Mouse (Mus musculus) kidney, adult 2 months (tissue): ENCODE measurements around the gene Utrn. TPM values are rescaled to one million over a fixed set of nuclear protein-coding genes. Genes with fewer than 3 reads are reported as not detected.

Experiments used
- DNase-seq: peaks from one replicate; pipeline ENCODE4 v3.0.0; 2021
- H3K27ac ChIP-seq: fragments of 200-500 bp; 2 replicates; pipeline ENCODE4 v1.5.1; 2012; ENCODE audit warnings: low read depth, low read length, control low read depth, inconsistent platforms; ENCODE audit not compliant: insufficient read depth
- H3K27me3 ChIP-seq: fragments of 200-500 bp; replicated peaks from 2 replicates; pipeline ENCODE4 v1.6.1; 2012; ENCODE audit warnings: mild to moderate bottlenecking, moderate library complexity, low read length, inconsistent platforms; ENCODE audit not compliant: control insufficient read depth, insufficient read depth
- H3K36me3 ChIP-seq: fragments of 200-500 bp; 2 replicates; pipeline ENCODE4 v1.6.1; 2012; ENCODE audit warnings: mild to moderate bottlenecking, moderate library complexity, low read length, inconsistent platforms; ENCODE audit not compliant: control insufficient read depth, insufficient read depth
- H3K4me1 ChIP-seq: fragments of 200-500 bp; 2 replicates; pipeline ENCODE4 v1.6.1; 2011; ENCODE audit warnings: low read length; ENCODE audit not compliant: control insufficient read depth, insufficient read depth
- H3K4me3 ChIP-seq: fragments of 200-500 bp; 2 replicates; pipeline ENCODE4 v1.5.1; 2011; ENCODE audit warnings: mild to moderate bottlenecking, low read depth, low read length, control low read depth; ENCODE audit not compliant: insufficient read depth
- CTCF ChIP-seq: fragments of 200-500 bp; conservative IDR thresholded peaks from 2 replicates; pipeline ENCODE4 v1.5.1; 2011; ENCODE audit warnings: low read depth, mild to moderate bottlenecking, control low read depth, low read length, moderate library complexity, mixed read lengths; ENCODE audit not compliant: insufficient read depth, insufficient read length
- POLR2A ChIP-seq: fragments of 200-500 bp; IDR thresholded peaks from one replicate; pipeline ENCODE4 v1.6.1; 2011; ENCODE audit warnings: low read depth, low read length, control low read depth
- WGBS: fragments of 180-500 bp; shearing (Covaris S2); methylation state at CpG from one replicate; pipeline ENCODE4 v1.1.7; 2018; 5-methylcytosine and 5-hydroxymethylcytosine counted together
- polyA plus RNA-seq: library from polyadenylated mRNA; depleted of rRNA; stranded (reverse); fragments of >200 nt; gene quantifications from 2 replicates; pipeline ENCODE4 v1.2.3, GENCODE M21; 2012

Utrn gene
- polyA plus RNA-seq, 1 experiment = 20.8 TPM

GRCm38 (mm10) chr10:12414967-12415366 is 454.2 kb downstream of the Utrn start:
- Histone ChIP-seq H3K36me3 (no peaks in the 10 kb centered on the region; the same call in 1 of the 2 replicates), H3K4me3 (no peak overlapping the region), H3K27me3 (no peaks in the 10 kb centered on the region), H3K4me1 (no peaks in the 10 kb centered on the region), H3K27ac (no peak overlapping the region)
- 94% methylated on average over 3 of the region's 3 CpGs for WGBS
- no peak for DNase-seq
- no peak for TF ChIP-seq POLR2A
- TF ChIP-seq CTCF = no peak

- DNase-seq = no peak
- WGBS = 67% methylated on average over 12 of the region's 12 CpGs
- Histone ChIP-seq H3K27me3 (no peaks in the 10 kb centered on the region), H3K4me3 (no peak overlapping the region), H3K27ac (no peak overlapping the region), H3K36me3 (peaks cover 2% of the 10 kb centered on the region), H3K4me1 (no peaks in the 10 kb centered on the region)
- TF ChIP-seq POLR2A = no peak
- no peak for TF ChIP-seq CTCF
These were observed 462.6 kb downstream of the Utrn start for GRCm38 (mm10) chr10:12406338-12407110.

GRCm38 (mm10) chr10:12399450-12399849 is 469.7 kb downstream of the Utrn start:
- Histone ChIP-seq H3K4me3 (no peak overlapping the region), H3K4me1 (no peaks in the 10 kb centered on the region), H3K36me3 (peaks cover 2% of the 10 kb centered on the region; the same call in 1 of the 2 replicates), H3K27me3 (no peaks in the 10 kb centered on the region), H3K27ac (no peak overlapping the region)
- 82% methylated on average over 2 of the region's 2 CpGs for WGBS
- TF ChIP-seq CTCF (no peak), POLR2A (no peak)
- no peak for DNase-seq

GRCm38 (mm10) chr10:12380139-12380538 is 489.0 kb downstream of the Utrn start:
- Histone ChIP-seq H3K27ac (no peak overlapping the region), H3K27me3 (no peaks in the 10 kb centered on the region), H3K4me1 (no peaks in the 10 kb centered on the region), H3K4me3 (no peak overlapping the region), H3K36me3 (no peaks in the 10 kb centered on the region)
- 100% methylated on average over 1 of the region's 1 CpGs for WGBS
- no peak for DNase-seq
- TF ChIP-seq POLR2A = no peak
- no peak for TF ChIP-seq CTCF

- no peaks in the 10 kb centered on the region for H3K27me3 ChIP-seq
- no peak overlapping the region for H3K4me3 ChIP-seq
- H3K4me1 ChIP-seq = no peaks in the 10 kb centered on the region
- no peaks in the 10 kb centered on the region for H3K36me3 ChIP-seq
- TF ChIP-seq POLR2A = no peak
- no peak for TF ChIP-seq CTCF
- no peak overlapping the region for H3K27ac ChIP-seq
- 82% methylated on average over 1 of the region's 1 CpGs for WGBS
- DNase-seq = no peak
These were observed 490.0 kb downstream of the Utrn start for GRCm38 (mm10) chr10:12379123-12379522.

- no peak for DNase-seq
- TF ChIP-seq POLR2A (no peak), CTCF (no peak)
- WGBS = 70% methylated on average over 3 of the region's 3 CpGs
These were observed 491.4 kb downstream of the Utrn start for GRCm38 (mm10) chr10:12377727-12378126.

GRCm38 (mm10) chr10:12376015-12376414 is 493.1 kb downstream of the Utrn start:
- Histone ChIP-seq H3K27ac (no peak overlapping the region), H3K36me3 (no peaks in the 10 kb centered on the region)

More at GRCm38 (mm10) chr10:12377727-12378126, 491.4 kb downstream of the Utrn start:
- Histone ChIP-seq H3K36me3 (no peaks in the 10 kb centered on the region), H3K4me3 (no peak overlapping the region), H3K27me3 (no peaks in the 10 kb centered on the region), H3K4me1 (no peaks in the 10 kb centered on the region), H3K27ac (no peak overlapping the region)

More at GRCm38 (mm10) chr10:12376015-12376414, 493.1 kb downstream of the Utrn start:
- WGBS = 78% methylated on average over 2 of the region's 2 CpGs
- H3K4me1 ChIP-seq = no peaks in the 10 kb centered on the region
- TF ChIP-seq POLR2A (no peak), CTCF (no peak)
- no peak for DNase-seq
- H3K4me3 ChIP-seq = no peak overlapping the region
- no peaks in the 10 kb centered on the region for H3K27me3 ChIP-seq
